Mouse (Mus musculus): ENCODE measurements at regions not wholly inside any gene's neighbourhood (a gene's known extent, or its start where the extent isn't known, plus 50 kb on each side); places are given as distances from the start of the nearest gene placed in this dataset.

GRCm38 (mm10) chr14:73439802-73440309, 54.8 kb upstream of the Itm2b start:
- TF ChIP-seq CTCF (IDR thresholded peaks at IDR 0.05; ENCODE audit: low read depth, low read length), result no peak
- TF ChIP-seq TAL1 (conservative IDR thresholded peaks at IDR 0.05; ENCODE audit: low read depth, low read length), result no peak
- TF ChIP-seq GATA1 (IDR thresholded peaks at IDR 0.05; ENCODE audit: borderline replicate concordance, low read length), result no peak
